Mouse (Mus musculus): ENCODE measurements at regions not wholly inside any gene's neighbourhood (a gene's known extent, or its start where the extent isn't known, plus 50 kb on each side); places are given as distances from the start of the nearest gene placed in this dataset.

DNA sequence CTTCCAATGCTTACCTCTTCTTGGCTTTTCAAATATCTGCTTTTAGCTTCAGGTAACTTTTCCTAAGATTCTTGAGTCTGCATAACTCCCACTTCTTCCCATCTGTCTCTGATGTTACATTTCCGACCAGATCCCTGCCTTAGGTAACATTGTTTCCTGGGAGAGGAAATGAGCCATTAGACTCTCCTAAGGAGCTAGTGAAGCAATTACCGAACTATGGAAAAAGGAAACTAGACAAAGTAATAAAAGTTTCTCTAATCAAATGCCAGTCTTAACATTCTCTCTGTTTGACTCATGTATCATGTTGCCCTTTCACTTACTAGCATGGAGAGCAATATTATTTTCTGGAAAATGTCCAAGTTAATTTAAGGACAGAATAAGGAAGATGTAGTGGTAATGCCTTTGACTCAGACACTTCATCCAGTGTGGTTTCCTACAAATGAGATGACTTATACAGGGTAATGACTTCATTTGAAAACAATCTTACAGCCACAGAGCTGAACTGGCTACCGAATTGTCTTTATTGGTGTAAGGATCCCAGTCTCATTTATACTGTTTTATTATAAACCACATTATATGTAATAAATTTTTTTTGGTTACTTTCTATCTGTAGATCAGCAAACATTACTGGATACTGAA lies 263.8 kb upstream of the Fam84a start:
- Histone ChIP-seq H3K9ac (ENCODE audit: low read length) (no peak overlapping the region), H3K9me3 (ENCODE audit: control insufficient read depth, low read length) (no peaks in the 10 kb centered on the region), H3K4me2 (ENCODE audit: low read depth) (no peak overlapping the region), H3K27ac (ENCODE audit: low read depth, low read length) (no peak overlapping the region), H3K36me3 (ENCODE audit: control insufficient read depth, insufficient read depth, low read length) (no peaks in the 10 kb centered on the region), H3K27me3 (ENCODE audit: control insufficient read depth, insufficient read depth, low read length) (no peaks in the 10 kb centered on the region), H3K4me3 (ENCODE audit: low read depth, low read length) (no peak overlapping the region), H3K4me1 (ENCODE audit: control insufficient read depth, insufficient read depth, low read length) (no peaks in the 10 kb centered on the region)
- ATAC-seq (ENCODE audit: insufficient read depth, low FRiP score, low TSS enrichment) (no peak), DNase-seq (ENCODE audit: low spot score) (no peak)
- 92% methylated on average over 3 of the region's 3 CpGs for WGBS

DNA sequence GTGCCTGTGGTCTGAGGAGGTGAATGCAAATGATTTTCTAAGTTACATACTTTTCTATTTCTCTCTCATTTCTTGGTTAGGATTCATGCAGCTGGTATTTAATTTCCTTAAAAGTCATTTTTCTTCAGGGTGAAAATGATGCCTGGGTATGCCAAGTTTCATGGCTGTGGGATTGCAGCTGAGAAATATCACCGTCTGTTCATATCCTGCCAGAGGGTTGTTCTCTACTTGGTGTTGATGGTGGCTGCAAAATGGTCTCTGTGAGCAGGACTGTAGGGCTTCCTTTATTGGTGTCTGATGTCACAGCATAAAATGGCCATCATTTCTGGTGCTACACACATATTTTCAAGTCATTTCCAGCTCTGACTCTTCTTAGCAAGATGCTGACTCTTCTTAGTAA lies 259.2 kb upstream of the Fam84a start:
- DNase-seq (ENCODE audit: low spot score): no peak
- no peak for ATAC-seq (ENCODE audit: insufficient read depth, low FRiP score, low TSS enrichment)
- H3K27ac ChIP-seq (ENCODE audit: low read depth, low read length): no peak overlapping the region
- no peaks in the 10 kb centered on the region for H3K4me1 ChIP-seq (ENCODE audit: control insufficient read depth, insufficient read depth, low read length)
- H3K27me3 ChIP-seq (ENCODE audit: control insufficient read depth, insufficient read depth, low read length): no peaks in the 10 kb centered on the region
- 96% methylated on average over 1 of the region's 1 CpGs for WGBS
- H3K9ac ChIP-seq (ENCODE audit: low read length): no peak overlapping the region
- H3K36me3 ChIP-seq (ENCODE audit: control insufficient read depth, insufficient read depth, low read length): no peaks in the 10 kb centered on the region
- H3K9me3 ChIP-seq (ENCODE audit: control insufficient read depth, low read length): no peaks in the 10 kb centered on the region
- H3K4me2 ChIP-seq (ENCODE audit: low read depth): no peak overlapping the region
- no peak overlapping the region for H3K4me3 ChIP-seq (ENCODE audit: low read depth, low read length)

DNA sequence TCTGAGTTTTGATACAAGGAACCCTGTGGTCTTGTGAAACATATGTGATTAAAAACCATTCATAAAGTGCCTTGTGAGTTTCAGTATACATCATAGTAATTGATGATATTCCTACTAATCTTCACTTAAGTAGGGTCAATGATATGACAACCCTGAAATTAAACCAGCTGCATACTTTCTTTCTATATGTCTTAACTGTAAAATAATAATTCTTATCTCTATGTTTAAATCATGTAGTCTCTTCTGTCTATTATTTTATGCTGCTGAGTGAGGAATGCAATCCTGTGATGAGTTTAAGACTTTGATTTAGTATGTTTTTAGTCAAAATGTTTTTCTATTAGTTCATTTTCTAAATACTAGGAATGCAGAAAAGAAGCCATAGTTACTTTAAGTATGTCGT lies 253.9 kb upstream of the Fam84a start:
- no peak for ATAC-seq (ENCODE audit: insufficient read depth, low FRiP score, low TSS enrichment)
- H3K36me3 ChIP-seq (ENCODE audit: control insufficient read depth, insufficient read depth, low read length): no peaks in the 10 kb centered on the region

DNA sequence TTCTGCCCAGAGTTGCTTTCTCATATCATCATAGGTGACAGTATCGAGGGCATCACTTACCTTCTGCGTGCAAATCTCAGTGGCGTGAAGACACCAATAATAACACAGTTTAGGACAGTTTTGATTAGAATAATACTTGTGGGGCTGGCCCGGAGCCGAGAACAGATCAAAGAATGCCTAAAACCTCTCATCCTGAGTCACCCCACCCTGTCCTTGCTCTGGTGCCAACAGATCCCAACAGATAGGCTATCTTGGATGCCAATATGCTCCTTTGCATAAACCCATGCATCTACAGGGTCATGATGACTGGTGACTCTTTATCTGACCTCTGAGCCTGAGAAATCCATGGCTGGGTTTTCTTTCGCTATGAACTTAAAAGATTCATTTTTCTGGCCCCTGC lies 224.4 kb upstream of the Fam84a start:
- Histone ChIP-seq H3K27ac (ENCODE audit: low read depth, low read length) (no peak overlapping the region), H3K4me1 (ENCODE audit: control insufficient read depth, insufficient read depth, low read length) (no peaks in the 10 kb centered on the region), H3K27me3 (ENCODE audit: control insufficient read depth, insufficient read depth, low read length) (no peaks in the 10 kb centered on the region), H3K36me3 (ENCODE audit: control insufficient read depth, insufficient read depth, low read length) (no peaks in the 10 kb centered on the region), H3K4me2 (ENCODE audit: low read depth) (no peak overlapping the region), H3K9ac (ENCODE audit: low read length) (no peak overlapping the region), H3K9me3 (ENCODE audit: control insufficient read depth, low read length) (no peaks in the 10 kb centered on the region), H3K4me3 (ENCODE audit: low read depth, low read length) (no peak overlapping the region)
- 92% methylated on average over 6 of the region's 6 CpGs for WGBS
- no peak for ATAC-seq (ENCODE audit: insufficient read depth, low FRiP score, low TSS enrichment)
- no peak for DNase-seq (ENCODE audit: low spot score)

More for the DNA sequence above, 253.9 kb upstream of the Fam84a start:
- WGBS: 90% methylated on average over 1 of the region's 1 CpGs
- Histone ChIP-seq H3K27ac (ENCODE audit: low read depth, low read length) (no peak overlapping the region), H3K9me3 (ENCODE audit: control insufficient read depth, low read length) (no peaks in the 10 kb centered on the region), H3K4me2 (ENCODE audit: low read depth) (no peak overlapping the region), H3K9ac (ENCODE audit: low read length) (no peak overlapping the region), H3K4me3 (ENCODE audit: low read depth, low read length) (no peak overlapping the region), H3K4me1 (ENCODE audit: control insufficient read depth, insufficient read depth, low read length) (no peaks in the 10 kb centered on the region), H3K27me3 (ENCODE audit: control insufficient read depth, insufficient read depth, low read length) (no peaks in the 10 kb centered on the region)
- no peak for DNase-seq (ENCODE audit: low spot score)

DNA sequence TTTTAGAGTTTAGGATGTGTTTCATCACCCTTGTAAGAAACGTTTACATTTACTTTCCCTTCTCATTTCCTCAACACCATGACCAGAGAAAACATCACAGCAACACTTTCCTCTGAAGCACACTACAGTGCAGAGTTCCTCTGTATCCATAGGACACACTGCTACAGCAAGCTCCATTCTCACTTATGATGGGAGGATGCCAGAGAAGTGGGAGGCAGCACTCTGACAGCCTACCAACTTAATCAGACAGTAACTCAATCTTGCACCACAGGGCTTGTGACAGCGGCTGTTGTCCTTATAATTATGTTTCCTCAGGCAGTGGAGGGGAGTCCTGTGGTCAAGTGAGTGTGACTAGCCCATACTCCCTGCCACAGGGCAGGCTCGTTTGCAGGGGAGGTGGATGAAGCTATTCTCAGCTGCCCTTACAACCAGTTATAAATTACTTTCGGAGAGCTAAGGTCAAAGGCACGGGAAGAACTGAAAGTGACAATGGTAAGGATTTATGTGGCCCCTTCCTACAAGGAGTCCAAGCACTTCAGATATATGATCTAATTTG lies 186.5 kb upstream of the Fam84a start:
- Histone ChIP-seq H3K9me3 (ENCODE audit: control insufficient read depth, low read length) (no peaks in the 10 kb centered on the region), H3K27me3 (ENCODE audit: control insufficient read depth, insufficient read depth, low read length) (no peaks in the 10 kb centered on the region), H3K4me1 (ENCODE audit: control insufficient read depth, insufficient read depth, low read length) (peaks cover 4% of the 10 kb centered on the region; the same call in 1 of the 2 replicates), H3K4me2 (ENCODE audit: low read depth) (no peak overlapping the region), H3K9ac (ENCODE audit: low read length) (no peak overlapping the region), H3K4me3 (ENCODE audit: low read depth, low read length) (no peak overlapping the region), H3K36me3 (ENCODE audit: control insufficient read depth, insufficient read depth, low read length) (no peaks in the 10 kb centered on the region), H3K27ac (ENCODE audit: low read depth, low read length) (no peak overlapping the region)
- 31% methylated on average over 5 of the region's 5 CpGs for WGBS
- peak; percentile 22 for DNase-seq (ENCODE audit: low spot score)
- ATAC-seq (ENCODE audit: insufficient read depth, low FRiP score, low TSS enrichment): no peak; the same call in 1 of the 2 replicates

DNA sequence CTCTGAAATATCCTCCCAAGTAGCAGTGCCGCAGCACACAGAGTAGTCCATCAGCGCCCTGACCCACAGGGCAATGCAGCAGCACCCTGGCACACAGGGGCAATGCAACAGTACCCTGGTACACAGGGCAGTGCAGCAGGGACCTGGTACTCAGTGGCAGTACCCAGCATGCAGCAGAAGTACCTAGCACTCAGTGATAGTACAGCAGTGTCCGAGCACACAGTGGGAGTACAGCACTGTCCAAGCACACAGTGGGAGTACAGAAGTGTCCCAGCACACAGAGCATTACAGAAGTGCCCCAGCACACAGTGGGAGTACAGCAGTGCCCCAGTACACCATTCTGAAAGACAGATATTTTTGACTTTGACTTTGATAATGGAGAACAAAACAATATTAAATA lies 186.0 kb upstream of the Fam84a start:
- peaks cover 4% of the 10 kb centered on the region; the same call in 1 of the 2 replicates for H3K4me1 ChIP-seq (ENCODE audit: control insufficient read depth, insufficient read depth, low read length)
- no peak for DNase-seq (ENCODE audit: low spot score)
- H3K4me2 ChIP-seq (ENCODE audit: low read depth): no peak overlapping the region
- no peaks in the 10 kb centered on the region for H3K9me3 ChIP-seq (ENCODE audit: control insufficient read depth, low read length)
- 61% methylated on average over 3 of the region's 3 CpGs for WGBS
- no peak for ATAC-seq (ENCODE audit: insufficient read depth, low FRiP score, low TSS enrichment)
- no peak overlapping the region for H3K27ac ChIP-seq (ENCODE audit: low read depth, low read length)
- H3K9ac ChIP-seq (ENCODE audit: low read length): no peak overlapping the region
- no peaks in the 10 kb centered on the region for H3K27me3 ChIP-seq (ENCODE audit: control insufficient read depth, insufficient read depth, low read length)
- no peaks in the 10 kb centered on the region for H3K36me3 ChIP-seq (ENCODE audit: control insufficient read depth, insufficient read depth, low read length)
- H3K4me3 ChIP-seq (ENCODE audit: low read depth, low read length): no peak overlapping the region

DNA sequence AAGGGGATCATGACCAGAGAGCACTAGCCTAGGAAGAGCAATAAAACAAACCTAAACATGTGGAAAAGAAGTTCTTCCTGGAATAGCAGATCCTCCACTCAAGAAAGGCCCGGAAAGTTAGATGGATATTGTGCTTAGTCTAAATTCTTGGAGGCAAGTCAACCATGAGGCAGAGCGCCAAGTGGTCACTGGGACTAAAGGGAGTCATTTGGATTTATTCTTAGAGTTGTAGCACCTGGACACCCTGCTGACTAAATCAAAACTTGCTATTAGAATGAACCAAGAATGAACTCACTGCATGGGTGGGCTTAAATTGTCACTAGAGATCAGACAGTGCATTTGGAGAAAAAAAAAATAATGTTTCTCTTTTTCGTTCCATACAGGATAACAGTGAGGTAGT lies 166.8 kb upstream of the Fam84a start:
- Histone ChIP-seq H3K27ac (ENCODE audit: low read depth, low read length) (no peak overlapping the region), H3K4me2 (ENCODE audit: low read depth) (no peak overlapping the region), H3K27me3 (ENCODE audit: control insufficient read depth, insufficient read depth, low read length) (no peaks in the 10 kb centered on the region), H3K9me3 (ENCODE audit: control insufficient read depth, low read length) (no peaks in the 10 kb centered on the region), H3K36me3 (ENCODE audit: control insufficient read depth, insufficient read depth, low read length) (no peaks in the 10 kb centered on the region), H3K4me1 (ENCODE audit: control insufficient read depth, insufficient read depth, low read length) (no peaks in the 10 kb centered on the region), H3K4me3 (ENCODE audit: low read depth, low read length) (no peak overlapping the region), H3K9ac (ENCODE audit: low read length) (no peak overlapping the region)
- ATAC-seq (ENCODE audit: insufficient read depth, low FRiP score, low TSS enrichment) (no peak), DNase-seq (ENCODE audit: low spot score) (no peak)
- 90% methylated on average over 3 of the region's 3 CpGs for WGBS

DNA sequence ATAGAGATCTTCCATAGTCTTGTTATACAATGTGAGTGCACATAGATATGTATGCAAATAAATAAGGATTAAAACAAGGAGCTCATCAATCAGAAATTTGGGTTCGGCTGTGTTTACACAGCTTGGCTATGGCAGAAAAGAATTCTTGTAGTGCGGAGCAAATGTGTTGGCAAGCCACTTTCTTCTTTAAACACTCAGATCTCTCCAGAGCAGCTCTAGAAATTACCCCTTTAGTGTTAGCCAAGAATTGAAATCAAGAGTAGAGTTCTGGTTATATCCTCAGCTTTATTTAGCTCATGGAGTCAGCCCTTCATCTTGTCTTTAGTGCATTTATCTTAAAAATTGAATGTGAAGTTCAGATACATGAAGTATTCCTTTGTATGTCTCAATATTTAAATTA lies 164.5 kb upstream of the Fam84a start:
- no peaks in the 10 kb centered on the region for H3K27me3 ChIP-seq (ENCODE audit: control insufficient read depth, insufficient read depth, low read length)
- no peak for DNase-seq (ENCODE audit: low spot score)
- H3K4me2 ChIP-seq (ENCODE audit: low read depth): no peak overlapping the region
- no peaks in the 10 kb centered on the region for H3K36me3 ChIP-seq (ENCODE audit: control insufficient read depth, insufficient read depth, low read length)
- H3K9ac ChIP-seq (ENCODE audit: low read length): no peak overlapping the region
- H3K4me3 ChIP-seq (ENCODE audit: low read depth, low read length): no peak overlapping the region
- H3K4me1 ChIP-seq (ENCODE audit: control insufficient read depth, insufficient read depth, low read length): no peaks in the 10 kb centered on the region
- H3K9me3 ChIP-seq (ENCODE audit: control insufficient read depth, low read length): no peaks in the 10 kb centered on the region
- ATAC-seq (ENCODE audit: insufficient read depth, low FRiP score, low TSS enrichment): no peak
- H3K27ac ChIP-seq (ENCODE audit: low read depth, low read length): no peak overlapping the region
- 79% methylated on average over 2 of the region's 2 CpGs for WGBS

DNA sequence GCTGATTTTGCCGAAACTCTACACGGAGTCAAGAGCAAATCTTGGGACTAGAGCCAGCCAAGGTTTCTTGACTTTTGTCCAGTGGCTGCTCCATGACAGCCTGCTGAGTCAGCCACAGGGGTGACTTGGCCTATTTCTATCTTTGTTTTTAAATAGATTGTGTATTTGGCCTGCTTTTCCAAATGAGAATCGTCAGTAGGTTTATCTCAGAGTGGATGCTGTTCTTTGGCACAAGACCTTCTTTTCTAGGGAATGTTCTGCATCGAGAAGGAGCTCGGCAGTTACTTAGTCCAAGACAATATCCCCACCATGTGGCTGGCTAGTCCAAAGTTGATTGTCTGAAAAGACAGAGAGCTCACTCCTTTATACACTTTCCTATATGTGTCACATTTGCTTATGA lies 163.9 kb upstream of the Fam84a start:
- no peak for DNase-seq (ENCODE audit: low spot score)
- H3K9me3 ChIP-seq (ENCODE audit: control insufficient read depth, low read length): no peaks in the 10 kb centered on the region
- ATAC-seq (ENCODE audit: insufficient read depth, low FRiP score, low TSS enrichment): no peak
- no peaks in the 10 kb centered on the region for H3K36me3 ChIP-seq (ENCODE audit: control insufficient read depth, insufficient read depth, low read length)
- no peaks in the 10 kb centered on the region for H3K27me3 ChIP-seq (ENCODE audit: control insufficient read depth, insufficient read depth, low read length)
- no peak overlapping the region for H3K9ac ChIP-seq (ENCODE audit: low read length)
- no peak overlapping the region for H3K4me3 ChIP-seq (ENCODE audit: low read depth, low read length)
- H3K4me2 ChIP-seq (ENCODE audit: low read depth): no peak overlapping the region
- no peaks in the 10 kb centered on the region for H3K4me1 ChIP-seq (ENCODE audit: control insufficient read depth, insufficient read depth, low read length)
- H3K27ac ChIP-seq (ENCODE audit: low read depth, low read length): no peak overlapping the region
- 87% methylated on average over 5 of the region's 5 CpGs for WGBS

All from neural tube, embryonic 11.5 days (tissue).